Mouse (Mus musculus): ENCODE measurements around the gene Chtf18. TPM values are rescaled to one million over a fixed set of nuclear protein-coding genes. Genes with fewer than 3 reads are reported as not detected.

Gene Chtf18
- polyA plus RNA-seq, 1 experiment = 2.2 TPM

Other genes starting within 250 kb of the Chtf18 start
- gene Sstr5, start 230.1 kb downstream of the Chtf18 start, polyA plus RNA-seq (2012; rRNA removed) = 0.06 TPM in 1 of 2 replicates, not detected in the other
- 1.2 and 1.5 TPM in 2 replicates for gene Sox8, start 156.7 kb downstream of the Chtf18 start, polyA plus RNA-seq (2012; rRNA removed)
- 12.5 and 16.6 TPM in 2 replicates for gene Lmf1, start 148.3 kb downstream of the Chtf18 start, polyA plus RNA-seq (2012; rRNA removed)
- gene Gng13, start 10.2 kb downstream of the Chtf18 start, polyA plus RNA-seq (2012; rRNA removed) = not detected in 2 replicates
- 16.2 and 21.7 TPM in 2 replicates for gene Rpusd1, start 251 bp upstream of the Chtf18 start, polyA plus RNA-seq (2012; rRNA removed)
- 0.73 and 1.1 TPM in 2 replicates for gene Mslnl, start 8.6 kb upstream of the Chtf18 start, polyA plus RNA-seq (2012; rRNA removed)
- gene Msln, start 27.0 kb upstream of the Chtf18 start, polyA plus RNA-seq (2012; rRNA removed) = 11.1 and 29.7 TPM in 2 replicates
- 24.8 and 26.1 TPM in 2 replicates for gene Narfl, start 46.4 kb upstream of the Chtf18 start, polyA plus RNA-seq (2012; rRNA removed)
- gene Haghl, start 58.3 kb upstream of the Chtf18 start, polyA plus RNA-seq (2012; rRNA removed) = 47.5 and 66.1 TPM in 2 replicates
- 0.06 and 0.18 TPM in 2 replicates for gene Ccdc78, start 59.2 kb upstream of the Chtf18 start, polyA plus RNA-seq (2012; rRNA removed)
- gene Fam173a, start 65.5 kb upstream of the Chtf18 start, polyA plus RNA-seq (2012; rRNA removed) = 96.2 and 131 TPM in 2 replicates
- gene AC134908.4, start 68.2 kb upstream of the Chtf18 start, polyA plus RNA-seq (2012; rRNA removed) = not detected in 2 replicates
- 15.4 and 16.5 TPM in 2 replicates for gene Metrn, start 69.7 kb upstream of the Chtf18 start, polyA plus RNA-seq (2012; rRNA removed)
- 5.0 and 6.9 TPM in 2 replicates for gene Fbxl16, start 81.7 kb upstream of the Chtf18 start, polyA plus RNA-seq (2012; rRNA removed)
- gene Wdr24, start 96.2 kb upstream of the Chtf18 start, polyA plus RNA-seq (2012; rRNA removed) = 23.2 and 27.6 TPM in 2 replicates
- gene Jmjd8, start 101.4 kb upstream of the Chtf18 start, polyA plus RNA-seq (2012; rRNA removed) = 55.9 and 60.7 TPM in 2 replicates
- gene Stub1, start 106.0 kb upstream of the Chtf18 start, polyA plus RNA-seq (2012; rRNA removed) = 209 and 230 TPM in 2 replicates
- 20.7 and 27.5 TPM in 2 replicates for gene Rhbdl1, start 109.9 kb upstream of the Chtf18 start, polyA plus RNA-seq (2012; rRNA removed)
- gene Gm20683, start 114.3 kb upstream of the Chtf18 start, polyA plus RNA-seq (2012; rRNA removed) = 16.8 and 20.6 TPM in 2 replicates
- 52.4 and 62.0 TPM in 2 replicates for gene Rhot2, start 117.4 kb upstream of the Chtf18 start, polyA plus RNA-seq (2012; rRNA removed)
- 12.0 and 14.4 TPM in 2 replicates for gene Wdr90, start 134.1 kb upstream of the Chtf18 start, polyA plus RNA-seq (2012; rRNA removed)
- 11.0 and 13.6 TPM in 2 replicates for gene Mcrip2, start 141.3 kb upstream of the Chtf18 start, polyA plus RNA-seq (2012; rRNA removed)
- gene Mettl26, start 147.7 kb upstream of the Chtf18 start, polyA plus RNA-seq (2012; rRNA removed) = 61.0 and 67.8 TPM in 2 replicates
- 0.77 and 0.93 TPM in 2 replicates for gene Wfikkn1, start 153.4 kb upstream of the Chtf18 start, polyA plus RNA-seq (2012; rRNA removed)
- 36.7 and 44.3 TPM in 2 replicates for gene Rab40c, start 192.3 kb upstream of the Chtf18 start, polyA plus RNA-seq (2012; rRNA removed)
- gene Pigq, start 217.5 kb upstream of the Chtf18 start, polyA plus RNA-seq (2012; rRNA removed) = 48.7 and 53.5 TPM in 2 replicates
- 0.15 TPM in 1 of 2 replicates, not detected in the other for gene Nhlrc4, start 217.5 kb upstream of the Chtf18 start, polyA plus RNA-seq (2012; rRNA removed)
- gene A930017K11Rik, start 225.1 kb upstream of the Chtf18 start, polyA plus RNA-seq (2012; rRNA removed) = 0.06 and 0.07 TPM in 2 replicates